Comparison of ENCODE assay signal across 8 mouse cellular contexts in genomic region chr8:90876213-90876721, GRCm38 (mm10). TPM values are rescaled to one million over a fixed set of nuclear protein-coding genes. Genes with fewer than 3 reads are reported as not detected.
DNase-seq lines count a peak whose midpoint lies in the region; ATAC-seq and TF ChIP-seq lines count a peak whose summit lies in the region.

No protein-coding gene starts in this region.

- no peaks in the 10 kb centered on the region for H3K9me3 ChIP-seq in forebrain, embryonic 12.5 days
- H3K9me3 ChIP-seq in heart, embryonic 16.5 days (replicated peaks; ENCODE audit: control insufficient read depth, low read length), result no peaks in the 10 kb centered on the region
- no peaks in the 10 kb centered on the region for H3K9me3 ChIP-seq in liver, embryonic 14.5 days (ENCODE audit: control insufficient read depth, low read length)

- H3K4me2 ChIP-seq in forebrain, embryonic 12.5 days, result peak overlapping the region; percentile 76
- H3K4me2 ChIP-seq in heart, embryonic 16.5 days (ENCODE audit: low read depth, low read length), result peak overlapping the region; percentile 84
- H3K4me2 ChIP-seq in liver, embryonic 14.5 days (ENCODE audit: low read depth), result peak overlapping the region; percentile 70

- 0 out of 2 replicates have a peak, but pooled peaks have one; percentile 15 for TF ChIP-seq POLR2A in bone marrow, adult 2 months (IDR thresholded peaks at IDR 0.05; ENCODE audit: borderline replicate concordance, control insufficient read depth, low read depth, low read length)

- H3K4me3 ChIP-seq in bone marrow, adult 2 months (replicated peaks; ENCODE audit: control insufficient read depth, low read depth, low read length), result peak overlapping the region; percentile 61
- H3K4me3 ChIP-seq in forebrain, embryonic 12.5 days (replicated peaks), result peak overlapping the region; percentile 36
- peak overlapping the region; percentile 50 for H3K4me3 ChIP-seq in heart, embryonic 16.5 days (ENCODE audit: low read length)
- H3K4me3 ChIP-seq in liver, embryonic 14.5 days (ENCODE audit: insufficient read depth in 1 of 2, low read depth in 2 of 2, low read length in 2 of 2), result peak overlapping the region in 1 of 2 experiments; percentile 62; a peak in 1 of 4 replicates

- peak overlapping the region; percentile 55 for H3K27ac ChIP-seq in bone marrow, adult 2 months (ENCODE audit: control insufficient read depth, insufficient read depth, low read depth, low read length, poor library complexity)
- peak overlapping the region; percentile 94 for H3K27ac ChIP-seq in forebrain, embryonic 12.5 days
- H3K27ac ChIP-seq in heart, embryonic 16.5 days (ENCODE audit: low read length), result peak overlapping the region; percentile 87
- H3K27ac ChIP-seq in liver, embryonic 14.5 days, result no peak overlapping the region

- WGBS in bone marrow, adult 2 months, result 3% methylated on average over 12 of the region's 12 CpGs
- WGBS in forebrain, embryonic 12.5 days, result 2% methylated on average over 12 of the region's 12 CpGs
- WGBS in heart, embryonic 16.5 days, result 13% methylated on average over 12 of the region's 12 CpGs
- 5% methylated on average over 12 of the region's 12 CpGs for WGBS in liver, embryonic 14.5 days (ENCODE audit: insufficient replicate concordance)

- DNase-seq in CD4-positive helper T cell, adult 2 months (ENCODE audit: low read depth, low spot score), result peak; percentile 34
- peak; percentile 63 for DNase-seq in kidney, postnatal 14 days
- peak in 1 of 3 experiments; percentile 37 for DNase-seq in liver, embryonic 14.5 days (ENCODE audit: low read depth in 3 of 3, low spot score in 3 of 3)
- DNase-seq in natural killer cell, adult 2 months (ENCODE audit: low spot score in 2 of 2), result peak; percentile 26 to 35
- DNase-seq in testis, postnatal 14 days (ENCODE audit: low spot score), result peak; percentile 30

- no peak for TF ChIP-seq EP300 in liver, embryonic 14.5 days (IDR thresholded peaks at IDR 0.05; ENCODE audit: low read depth)

- no peaks in the 10 kb centered on the region for H3K27me3 ChIP-seq in forebrain, embryonic 12.5 days
- no peaks in the 10 kb centered on the region for H3K27me3 ChIP-seq in heart, embryonic 16.5 days (ENCODE audit: control insufficient read depth, insufficient read depth, low read length)
- peaks cover 4% of the 10 kb centered on the region for H3K27me3 ChIP-seq in liver, embryonic 14.5 days (ENCODE audit: control insufficient read depth, insufficient read depth, low read length)

- TF ChIP-seq CTCF in bone marrow, adult 2 months (IDR thresholded peaks at IDR 0.05; ENCODE audit: control insufficient read depth, insufficient read depth, low read length), result no peak
- no peak for TF ChIP-seq CTCF in liver, embryonic 14.5 days (IDR thresholded peaks at IDR 0.05; ENCODE audit: low read depth)

- peak; percentile 59 for ATAC-seq in forebrain, embryonic 12.5 days (ENCODE audit: low FRiP score)
- ATAC-seq in heart, embryonic 16.5 days (replicated peaks; ENCODE audit: extremely low read depth, insufficient read depth, low FRiP score), result peak; percentile 25; the same call in 1 of the 2 replicates
- ATAC-seq in liver, embryonic 14.5 days (ENCODE audit: insufficient read depth), result peak; percentile 17; the same call in 1 of the 2 replicates

- H3K36me3 ChIP-seq in forebrain, embryonic 12.5 days (replicated peaks), result no peaks in the 10 kb centered on the region
- no peaks in the 10 kb centered on the region for H3K36me3 ChIP-seq in heart, embryonic 16.5 days (ENCODE audit: control insufficient read depth, insufficient read depth)
- no peaks in the 10 kb centered on the region for H3K36me3 ChIP-seq in liver, embryonic 14.5 days (replicated peaks; ENCODE audit: control insufficient read depth, insufficient read depth, low read depth)

- H3K9ac ChIP-seq in forebrain, embryonic 12.5 days, result peak overlapping the region; percentile 33; the same call in 1 of the 2 replicates
- H3K9ac ChIP-seq in heart, embryonic 16.5 days (ENCODE audit: low read length), result peak overlapping the region; percentile 67
- H3K9ac ChIP-seq in liver, embryonic 14.5 days (replicated peaks), result no peak overlapping the region

- no peaks in the 10 kb centered on the region for H3K4me1 ChIP-seq in bone marrow, adult 2 months (ENCODE audit: control insufficient read depth, insufficient read depth, low read length)
- peaks cover 34% of the 10 kb centered on the region for H3K4me1 ChIP-seq in forebrain, embryonic 12.5 days
- H3K4me1 ChIP-seq in heart, embryonic 16.5 days (ENCODE audit: control insufficient read depth, insufficient read depth, low read length), result peaks cover 27% of the 10 kb centered on the region
- peaks cover 0 to 18% of the 10 kb centered on the region in 2 experiments; a peak in 2 of 4 replicates for H3K4me1 ChIP-seq in liver, embryonic 14.5 days (replicated peaks; ENCODE audit: control insufficient read depth in 2 of 2, insufficient read depth in 2 of 2, low read length in 1 of 2)

RNA-seq across cellular contexts. Expression of gene Chd9, which starts 48.1 kb away (rescaled TPM):
- polyA plus RNA-seq in bone marrow, adult 2 months (2011; ENCODE audit: insufficient read depth, insufficient read length, low replicate concordance, missing spikeins), result 28.0 and 60.6 TPM in 2 replicates
- polyA plus RNA-seq in forebrain, embryonic 12.5 days (2016; fragmentation: Nextera tagmentation; extraction: Ambion mirVana), result 72.0 and 73.3 TPM in 2 replicates
- 56.4 and 60.6 TPM in 2 replicates for polyA plus RNA-seq in heart, embryonic 16.5 days (2015; fragmentation: Nextera tagmentation; extraction: Ambion mirVana)
- polyA plus RNA-seq in liver, embryonic 14.5 days (2012; rRNA removed), result 5.7 and 6.4 TPM in 2 replicates
- polyA plus RNA-seq in liver, embryonic 14.5 days (2014; fragmentation: Nextera tagmentation; extraction: Ambion mirVana), result 12.2 and 13.2 TPM in 2 replicates

RNA-seq across cellular contexts. Expression of gene Gm19935, which starts 59.1 kb away (rescaled TPM):
- 1.3 and 1.6 TPM in 2 replicates for polyA plus RNA-seq in bone marrow, adult 2 months (2011; ENCODE audit: insufficient read depth, insufficient read length, low replicate concordance, missing spikeins)
- not detected in 2 replicates for polyA plus RNA-seq in forebrain, embryonic 12.5 days (2016; fragmentation: Nextera tagmentation; extraction: Ambion mirVana)
- polyA plus RNA-seq in heart, embryonic 16.5 days (2015; fragmentation: Nextera tagmentation; extraction: Ambion mirVana), result 0.15 and 0.24 TPM in 2 replicates
- not detected in 2 replicates for polyA plus RNA-seq in liver, embryonic 14.5 days (2012; rRNA removed)
- polyA plus RNA-seq in liver, embryonic 14.5 days (2014; fragmentation: Nextera tagmentation; extraction: Ambion mirVana), result not detected in 2 replicates
